Mouse (Mus musculus) midbrain, embryonic 10.5 days (tissue): ENCODE measurements at regions not wholly inside any gene's neighbourhood (a gene's known extent, or its start where the extent isn't known, plus 50 kb on each side); places are given as distances from the start of the nearest gene placed in this dataset.

Experiments used
- DNase-seq: peaks from one replicate; pipeline ENCODE4 v3.0.0-alpha.2; 2017; ENCODE audit warnings: low spot score
- H3K27ac ChIP-seq: fragments of 300-500 bp; sonication (generic); replicated peaks from 2 replicates; pipeline ENCODE4 v1.5.1; 2016; ENCODE audit warnings: mild to moderate bottlenecking
- H3K27me3 ChIP-seq: fragments of 300-500 bp; sonication (generic); 2 replicates; pipeline ENCODE4 v1.6.1; 2016; ENCODE audit warnings: low read depth, mild to moderate bottlenecking; ENCODE audit not compliant: poor library complexity, severe bottlenecking
- H3K36me3 ChIP-seq: fragments of 300-500 bp; sonication (generic); 2 replicates; pipeline ENCODE4 v1.6.1; 2016; ENCODE audit warnings: mild to moderate bottlenecking, moderate library complexity
- H3K4me1 ChIP-seq: fragments of 300-500 bp; sonication (generic); 2 replicates; pipeline ENCODE4 v1.6.1; 2016
- H3K4me3 ChIP-seq: fragments of 300-500 bp; sonication (generic); 2 replicates; pipeline ENCODE4 v1.5.1; 2016; ENCODE audit warnings: mild to moderate bottlenecking, moderate library complexity
- H3K9me3 ChIP-seq: fragments of 300-500 bp; sonication (generic); replicated peaks from 2 replicates; pipeline ENCODE4 v1.6.1; 2016; ENCODE audit warnings: mild to moderate bottlenecking
- WGBS: fragments of 180-500 bp; shearing (Covaris S2); methylation state at CpG from one replicate; pipeline ENCODE4 v1.1.7; 2016; 5-methylcytosine and 5-hydroxymethylcytosine counted together

- Histone ChIP-seq H3K27ac (no peak overlapping the region), H3K4me3 (no peak overlapping the region), H3K9me3 (no peaks in the 10 kb centered on the region), H3K27me3 (peaks cover 58% of the 10 kb centered on the region), H3K4me1 (peaks cover 13% of the 10 kb centered on the region), H3K36me3 (no peaks in the 10 kb centered on the region)
- no peak for DNase-seq
- 78% methylated on average over 6 of the region's 6 CpGs for WGBS
These were observed 74.7 kb upstream of the Prok2 start for GRCm38 (mm10) chr6:99800919-99801318.

- Histone ChIP-seq H3K36me3 (no peaks in the 10 kb centered on the region), H3K27me3 (peaks cover 55% of the 10 kb centered on the region), H3K9me3 (no peaks in the 10 kb centered on the region), H3K4me3 (no peak overlapping the region), H3K27ac (no peak overlapping the region), H3K4me1 (peaks cover 13% of the 10 kb centered on the region)
- 76% methylated on average over 14 of the region's 14 CpGs for WGBS
- no peak for DNase-seq
These were observed 74.1 kb upstream of the Prok2 start for GRCm38 (mm10) chr6:99800324-99800723.

- Histone ChIP-seq H3K4me1 (peaks cover 9% of the 10 kb centered on the region; the same call in 1 of the 2 replicates), H3K4me3 (no peak overlapping the region), H3K9me3 (no peaks in the 10 kb centered on the region), H3K27me3 (peaks cover 63% of the 10 kb centered on the region), H3K36me3 (no peaks in the 10 kb centered on the region), H3K27ac (no peak overlapping the region)
- WGBS: 94% methylated on average over 12 of the region's 12 CpGs
- no peak for DNase-seq
These were observed 70.2 kb upstream of the Prok2 start for GRCm38 (mm10) chr6:99796390-99796789.

GRCm38 (mm10) chr6:99793546-99793945 lies 67.4 kb upstream of the Prok2 start:
- Histone ChIP-seq H3K9me3 (no peaks in the 10 kb centered on the region), H3K4me1 (peaks cover 9% of the 10 kb centered on the region; the same call in 1 of the 2 replicates), H3K36me3 (no peaks in the 10 kb centered on the region), H3K27me3 (peaks cover 50% of the 10 kb centered on the region), H3K27ac (no peak overlapping the region), H3K4me3 (no peak overlapping the region)
- peak; percentile 40 for DNase-seq
- 46% methylated on average over 10 of the region's 10 CpGs for WGBS

GRCm38 (mm10) chr6:99792353-99792752 lies 66.2 kb upstream of the Prok2 start:
- Histone ChIP-seq H3K9me3 (no peaks in the 10 kb centered on the region), H3K4me3 (no peak overlapping the region), H3K36me3 (no peaks in the 10 kb centered on the region), H3K27me3 (peaks cover 54% of the 10 kb centered on the region), H3K27ac (no peak overlapping the region), H3K4me1 (peaks cover 9% of the 10 kb centered on the region; the same call in 1 of the 2 replicates)
- DNase-seq: no peak
- 69% methylated on average over 10 of the region's 10 CpGs for WGBS

GRCm38 (mm10) chr6:99786977-99787376 lies 60.8 kb upstream of the Prok2 start:
- no peak for DNase-seq
- Histone ChIP-seq H3K27ac (no peak overlapping the region), H3K4me3 (no peak overlapping the region), H3K9me3 (no peaks in the 10 kb centered on the region), H3K27me3 (peaks cover 24% of the 10 kb centered on the region), H3K4me1 (peaks cover 7% of the 10 kb centered on the region; the same call in 1 of the 2 replicates), H3K36me3 (no peaks in the 10 kb centered on the region)
- 86% methylated on average over 7 of the region's 7 CpGs for WGBS

- H3K4me3 ChIP-seq: no peak overlapping the region
- no peak overlapping the region for H3K27ac ChIP-seq
- no peaks in the 10 kb centered on the region for H3K9me3 ChIP-seq
- H3K36me3 ChIP-seq: no peaks in the 10 kb centered on the region
- no peak for DNase-seq
- peaks cover 7% of the 10 kb centered on the region; the same call in 1 of the 2 replicates for H3K4me1 ChIP-seq
- WGBS: 92% methylated on average over 6 of the region's 6 CpGs
- H3K27me3 ChIP-seq: peaks cover 9% of the 10 kb centered on the region; the same call in 1 of the 2 replicates
These were observed 59.0 kb upstream of the Prok2 start for GRCm38 (mm10) chr6:99785212-99785611.

- H3K4me1 ChIP-seq: peaks cover 7% of the 10 kb centered on the region; the same call in 1 of the 2 replicates
- H3K4me3 ChIP-seq: no peak overlapping the region
- WGBS: 85% methylated on average over 3 of the region's 3 CpGs
- H3K27me3 ChIP-seq: peaks cover 9% of the 10 kb centered on the region; the same call in 1 of the 2 replicates
- DNase-seq: no peak
- no peaks in the 10 kb centered on the region for H3K36me3 ChIP-seq
- H3K27ac ChIP-seq: no peak overlapping the region
- H3K9me3 ChIP-seq: no peaks in the 10 kb centered on the region
These were observed 58.6 kb upstream of the Prok2 start for GRCm38 (mm10) chr6:99784804-99785203.

GRCm38 (mm10) chr6:99784285-99784684 lies 58.1 kb upstream of the Prok2 start:
- no peak for DNase-seq

GRCm38 (mm10) chr6:99782996-99783395 lies 56.8 kb upstream of the Prok2 start:
- Histone ChIP-seq H3K36me3 (no peaks in the 10 kb centered on the region), H3K4me3 (no peak overlapping the region), H3K4me1 (peaks cover 7% of the 10 kb centered on the region; the same call in 1 of the 2 replicates), H3K27me3 (0 out of 2 replicates have a peak, but pooled peaks cover under 1% of the 10 kb centered on the region), H3K27ac (no peak overlapping the region), H3K9me3 (no peaks in the 10 kb centered on the region)
- no peak for DNase-seq
- WGBS: 75% methylated on average over 2 of the region's 2 CpGs

More at GRCm38 (mm10) chr6:99784285-99784684, 58.1 kb upstream of the Prok2 start:
- Histone ChIP-seq H3K4me3 (no peak overlapping the region), H3K4me1 (peaks cover 7% of the 10 kb centered on the region; the same call in 1 of the 2 replicates), H3K27ac (no peak overlapping the region), H3K9me3 (no peaks in the 10 kb centered on the region), H3K36me3 (no peaks in the 10 kb centered on the region), H3K27me3 (peaks cover 9% of the 10 kb centered on the region; the same call in 1 of the 2 replicates)
- 77% methylated on average over 8 of the region's 8 CpGs for WGBS
